Mouse (Mus musculus) CH12.LX (cell line): ENCODE measurements at regions not wholly inside any gene's neighbourhood (a gene's known extent, or its start where the extent isn't known, plus 50 kb on each side); places are given as distances from the start of the nearest gene placed in this dataset.

Experiments used
- CHD1 ChIP-seq: IDR thresholded peaks from 2 replicates; pipeline ENCODE4 v1.6.1; 2012; ENCODE audit warnings: low read depth, low read length, improper control_type of control experiment, inconsistent platforms
- CTCF ChIP-seq, 2 experiments: IDR thresholded peaks in 1 of 2; conservative IDR thresholded peaks in 1 of 2; 2 replicates each; pipeline ENCODE4 v1.5.1; 2011 to 2012; ENCODE audit warnings: low read depth in 2 of 2, low read length in 2 of 2, improper control_type of control experiment in 1 of 2, inconsistent platforms in 1 of 2, mild to moderate bottlenecking in 1 of 2, moderate library complexity in 1 of 2
- E2F4 ChIP-seq: IDR thresholded peaks from 2 replicates; pipeline ENCODE4 v1.6.1; 2011; ENCODE audit warnings: low read depth, low read length, improper control_type of control experiment; ENCODE audit not compliant: insufficient replicate concordance
- ETS1 ChIP-seq: conservative IDR thresholded peaks from 2 replicates; pipeline ENCODE4 v1.6.1; 2012; ENCODE audit warnings: low read depth, mild to moderate bottlenecking, inconsistent platforms, low read length, improper control_type of control experiment, moderate library complexity
- MAX ChIP-seq: IDR thresholded peaks from 2 replicates; pipeline ENCODE4 v1.6.1; 2011; ENCODE audit warnings: low read length, improper control_type of control experiment
- MAZ ChIP-seq: IDR thresholded peaks from 2 replicates; pipeline ENCODE4 v1.6.1; 2012; ENCODE audit warnings: low read depth, mild to moderate bottlenecking, inconsistent platforms, low read length, improper control_type of control experiment, moderate library complexity
- MXI1 ChIP-seq: IDR thresholded peaks from 2 replicates; pipeline ENCODE4 v1.6.1; 2011; ENCODE audit warnings: mild to moderate bottlenecking, low read depth, low read length, improper control_type of control experiment
- NRF1 ChIP-seq: IDR thresholded peaks from 2 replicates; pipeline ENCODE4 v1.6.1; 2014; ENCODE audit warnings: low read depth, mild to moderate bottlenecking, inconsistent platforms, low read length, improper control_type of control experiment, moderate library complexity
- POLR2A ChIP-seq: IDR thresholded peaks from 2 replicates; pipeline ENCODE4 v1.6.1; 2011; ENCODE audit warnings: low read depth, mild to moderate bottlenecking, improper control_type of control experiment, low read length
- POLR2AphosphoS2 ChIP-seq: IDR thresholded peaks from 2 replicates; pipeline ENCODE4 v1.6.1; 2011; ENCODE audit warnings: low read depth, low read length, improper control_type of control experiment
- RCOR1 ChIP-seq: conservative IDR thresholded peaks from 2 replicates; pipeline ENCODE4 v1.6.1; 2012; ENCODE audit warnings: low read depth, mild to moderate bottlenecking, inconsistent platforms, low read length, improper control_type of control experiment
- TCF12 ChIP-seq: IDR thresholded peaks from 2 replicates; pipeline ENCODE4 v1.6.1; 2014; ENCODE audit warnings: low read depth, mild to moderate bottlenecking, inconsistent platforms, low read length, improper control_type of control experiment
- USF2 ChIP-seq: conservative IDR thresholded peaks from 2 replicates; pipeline ENCODE4 v1.6.1; 2011; ENCODE audit warnings: low read depth, low read length, improper control_type of control experiment
- ZKSCAN1 ChIP-seq: IDR thresholded peaks from 2 replicates; pipeline ENCODE4 v1.6.1; 2012; ENCODE audit warnings: low read depth, inconsistent platforms, low read length, improper control_type of control experiment, borderline replicate concordance

- TF ChIP-seq POLR2AphosphoS2 (no peak), MAZ (no peak), CTCF (conservative IDR thresholded peaks at IDR 0.05 in 1 of 2, IDR thresholded peaks at IDR 0.05 in 1 of 2; ENCODE audit: low read depth in 2 of 2, low read length in 2 of 2) (no peak), E2F4 (no peak), POLR2A (no peak), USF2 (no peak), MAX (no peak), RCOR1 (no peak), ZKSCAN1 (no peak), TCF12 (no peak), CHD1 (no peak), MXI1 (no peak), NRF1 (no peak), ETS1 (no peak)
These were observed 230.3 kb downstream of the Cxxc4 start for GRCm38 (mm10) chr3:134466611-134467010.
